Mouse (Mus musculus) neural tube, embryonic 14.5 days (tissue): ENCODE measurements at regions not wholly inside any gene's neighbourhood (a gene's known extent, or its start where the extent isn't known, plus 50 kb on each side); places are given as distances from the start of the nearest gene placed in this dataset.

ENCODE experiments used
- ATAC-seq: fragments of 200-750 bp; cut with Nextera tagmentation; 2 replicates; pipeline ENCODE4 v1.8.0; 2017; ENCODE audit warnings: low read depth, mild to moderate bottlenecking, moderate TSS enrichment, moderate library complexity
- H3K27ac ChIP-seq: fragments of 300-500 bp; sonication (generic); 2 replicates; pipeline ENCODE4 v1.5.1; 2014; ENCODE audit warnings: low read depth, mild to moderate bottlenecking, control low read depth, low read length, moderate library complexity, mixed read lengths
- H3K27me3 ChIP-seq: fragments of 300-500 bp; sonication (generic); 2 replicates; pipeline ENCODE4 v1.6.1; 2014; ENCODE audit warnings: low read length; ENCODE audit not compliant: control insufficient read depth, insufficient read depth
- H3K36me3 ChIP-seq: fragments of 300-500 bp; sonication (generic); 2 replicates; pipeline ENCODE4 v1.6.1; 2014; ENCODE audit warnings: low read length, mixed read lengths; ENCODE audit not compliant: control insufficient read depth, insufficient read depth
- H3K4me1 ChIP-seq: fragments of 300-500 bp; sonication (generic); 2 replicates; pipeline ENCODE4 v1.6.1; 2014; ENCODE audit warnings: low read length; ENCODE audit not compliant: control insufficient read depth, insufficient read depth
- H3K4me2 ChIP-seq: fragments of 300-500 bp; sonication (generic); 2 replicates; pipeline ENCODE4 v1.6.1; 2014; ENCODE audit warnings: mild to moderate bottlenecking, low read depth, low read length, control low read depth
- H3K4me3 ChIP-seq: fragments of 300-500 bp; sonication (generic); 2 replicates; pipeline ENCODE4 v1.5.1; 2014; ENCODE audit warnings: low read depth, low read length, control low read depth, mixed read lengths
- H3K9ac ChIP-seq: fragments of 300-500 bp; sonication (generic); replicated peaks from 2 replicates; pipeline ENCODE4 v1.6.1; 2014; ENCODE audit warnings: low read depth, mild to moderate bottlenecking, control low read depth, low read length, mixed read lengths
- H3K9me3 ChIP-seq: fragments of 300-500 bp; sonication (generic); 2 replicates; pipeline ENCODE4 v1.6.1; 2016; ENCODE audit warnings: low read length; ENCODE audit not compliant: control insufficient read depth
- WGBS: fragments of 180-500 bp; shearing (Covaris S2); extraction: QIAGEN DNeasy Blood & Tissue Kit; methylation state at CpG from one replicate; pipeline ENCODE4 v1.1.7; 2014; 5-methylcytosine and 5-hydroxymethylcytosine counted together

GRCm38 (mm10) chr14:46071244-46071643, 308.0 kb upstream of the Gm15217 start:
- Histone ChIP-seq H3K27me3 (no peaks in the 10 kb centered on the region), H3K9me3 (no peaks in the 10 kb centered on the region), H3K36me3 (no peaks in the 10 kb centered on the region), H3K4me2 (no peak overlapping the region), H3K4me1 (no peaks in the 10 kb centered on the region), H3K4me3 (no peak overlapping the region), H3K9ac (no peak overlapping the region), H3K27ac (no peak overlapping the region)
- ATAC-seq, result no peak
- WGBS, result 93% methylated on average over 5 of the region's 5 CpGs

- Histone ChIP-seq H3K27ac (no peak overlapping the region), H3K4me1 (no peaks in the 10 kb centered on the region), H3K9me3 (no peaks in the 10 kb centered on the region), H3K9ac (no peak overlapping the region), H3K4me2 (no peak overlapping the region), H3K36me3 (no peaks in the 10 kb centered on the region), H3K4me3 (no peak overlapping the region), H3K27me3 (no peaks in the 10 kb centered on the region)
- 94% methylated on average over 2 of the region's 2 CpGs for WGBS
- ATAC-seq, result no peak
These were observed 302.5 kb upstream of the Gm15217 start for GRCm38 (mm10) chr14:46076738-46077137.

- ATAC-seq, result peak; percentile 90
These were observed 301.6 kb upstream of the Gm15217 start for GRCm38 (mm10) chr14:46077406-46078131.

DNA sequence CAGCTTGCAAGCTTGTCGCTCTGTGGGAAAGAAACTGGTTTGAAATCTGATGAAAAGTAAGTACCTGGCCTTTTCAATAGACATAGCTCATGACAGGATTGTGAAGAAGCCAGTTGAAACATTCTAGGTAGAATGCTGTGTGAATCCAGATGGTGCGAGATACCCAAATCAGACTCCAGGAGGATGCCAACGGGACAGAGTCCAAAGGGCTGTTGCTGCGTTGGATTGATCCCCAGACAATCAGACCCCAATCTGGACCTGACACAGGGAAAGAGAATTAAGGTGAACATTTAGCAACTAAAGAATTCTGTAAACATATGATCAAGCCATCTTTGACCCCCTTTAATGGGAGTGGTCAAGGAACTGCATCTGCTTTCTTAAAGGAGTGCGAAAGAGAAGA, 296.6 kb upstream of the Gm15217 start:
- Histone ChIP-seq H3K27ac (no peak overlapping the region), H3K27me3 (no peaks in the 10 kb centered on the region), H3K9me3 (no peaks in the 10 kb centered on the region), H3K4me1 (no peaks in the 10 kb centered on the region), H3K4me2 (no peak overlapping the region), H3K36me3 (no peaks in the 10 kb centered on the region), H3K4me3 (no peak overlapping the region), H3K9ac (no peak overlapping the region)
- ATAC-seq, result no peak
- WGBS, result 89% methylated on average over 5 of the region's 5 CpGs

More at GRCm38 (mm10) chr14:46077406-46078131, 301.6 kb upstream of the Gm15217 start:
- Histone ChIP-seq H3K4me3 (no peak overlapping the region), H3K9me3 (no peaks in the 10 kb centered on the region), H3K27me3 (no peaks in the 10 kb centered on the region), H3K9ac (no peak overlapping the region), H3K4me1 (no peaks in the 10 kb centered on the region), H3K4me2 (no peak overlapping the region), H3K36me3 (no peaks in the 10 kb centered on the region), H3K27ac (no peak overlapping the region)
- WGBS, result 70% methylated on average over 11 of the region's 11 CpGs

GRCm38 (mm10) chr14:46088968-46089691, 290.1 kb upstream of the Gm15217 start:
- no peak overlapping the region for H3K9ac ChIP-seq
- H3K4me2 ChIP-seq, result no peak overlapping the region
- no peak for ATAC-seq
- H3K36me3 ChIP-seq, result no peaks in the 10 kb centered on the region
- H3K27ac ChIP-seq, result no peak overlapping the region
- no peaks in the 10 kb centered on the region for H3K9me3 ChIP-seq
- H3K4me3 ChIP-seq, result no peak overlapping the region
- WGBS, result 69% methylated on average over 12 of the region's 12 CpGs
- H3K4me1 ChIP-seq, result no peaks in the 10 kb centered on the region
- H3K27me3 ChIP-seq, result no peaks in the 10 kb centered on the region

DNA sequence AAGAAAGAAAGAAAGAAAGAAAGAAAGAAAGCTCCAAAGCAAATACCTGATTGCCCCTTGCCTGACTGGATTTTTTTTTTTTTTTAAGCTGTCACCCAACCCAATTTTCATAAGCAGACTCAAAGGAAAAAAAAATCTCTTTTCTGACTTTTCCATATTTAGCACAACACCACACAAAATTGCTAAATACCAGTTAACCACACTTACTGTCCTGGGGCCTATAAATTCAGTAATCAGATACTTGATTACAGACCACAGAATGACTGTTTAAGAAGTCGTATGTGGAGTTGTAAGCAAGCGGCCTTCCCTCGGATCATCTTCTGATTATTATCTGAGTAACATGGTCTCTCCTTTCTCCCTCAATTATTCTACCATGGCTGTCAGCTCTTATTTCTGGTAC, 263.3 kb upstream of the Gm15217 start:
- ATAC-seq, result no peak
- Histone ChIP-seq H3K4me1 (no peaks in the 10 kb centered on the region), H3K9me3 (no peaks in the 10 kb centered on the region), H3K36me3 (no peaks in the 10 kb centered on the region), H3K4me2 (no peak overlapping the region), H3K27ac (no peak overlapping the region), H3K9ac (no peak overlapping the region), H3K27me3 (no peaks in the 10 kb centered on the region), H3K4me3 (no peak overlapping the region)
- WGBS, result 80% methylated on average over 3 of the region's 3 CpGs

- no peak overlapping the region for H3K4me3 ChIP-seq
- H3K27me3 ChIP-seq, result no peaks in the 10 kb centered on the region
- ATAC-seq, result no peak
- no peaks in the 10 kb centered on the region for H3K36me3 ChIP-seq
- H3K9ac ChIP-seq, result no peak overlapping the region
- WGBS, result 82% methylated on average over 1 of the region's 1 CpGs
- H3K27ac ChIP-seq, result no peak overlapping the region
- H3K4me1 ChIP-seq, result no peaks in the 10 kb centered on the region
- no peak overlapping the region for H3K4me2 ChIP-seq
- H3K9me3 ChIP-seq, result no peaks in the 10 kb centered on the region
These were observed 252.7 kb upstream of the Gm15217 start for GRCm38 (mm10) chr14:46126541-46126940.

- Histone ChIP-seq H3K4me1 (no peaks in the 10 kb centered on the region), H3K4me3 (no peak overlapping the region), H3K27ac (no peak overlapping the region), H3K4me2 (no peak overlapping the region), H3K9ac (no peak overlapping the region), H3K36me3 (no peaks in the 10 kb centered on the region), H3K27me3 (no peaks in the 10 kb centered on the region), H3K9me3 (no peaks in the 10 kb centered on the region)
- ATAC-seq, result no peak
- WGBS, result 70% methylated on average over 3 of the region's 3 CpGs
These were observed 249.5 kb upstream of the Gm15217 start for GRCm38 (mm10) chr14:46129762-46130161.

DNA sequence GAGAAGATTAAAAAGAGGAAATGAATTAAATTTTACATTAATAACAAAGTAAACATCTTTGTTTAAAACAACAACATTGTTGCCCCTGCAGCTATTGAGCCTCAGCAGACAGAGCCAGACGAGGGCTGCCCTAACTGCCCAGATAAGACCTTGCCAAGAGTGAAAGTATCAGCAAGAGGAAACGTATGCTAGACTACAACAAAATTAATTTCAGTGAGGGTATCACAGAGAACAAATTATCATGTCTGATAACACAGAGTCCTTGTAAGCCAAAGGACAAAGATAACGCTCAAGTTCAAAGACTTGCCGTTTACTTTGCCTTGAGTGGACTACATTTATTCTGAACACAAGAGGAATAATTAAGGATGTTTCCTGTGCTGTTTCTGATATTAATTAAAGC, 235.0 kb upstream of the Gm15217 start:
- no peak overlapping the region for H3K9ac ChIP-seq
- no peaks in the 10 kb centered on the region for H3K36me3 ChIP-seq
- no peaks in the 10 kb centered on the region for H3K27me3 ChIP-seq
- no peak for ATAC-seq
- H3K4me2 ChIP-seq, result no peak overlapping the region
- no peak overlapping the region for H3K4me3 ChIP-seq
- no peaks in the 10 kb centered on the region for H3K4me1 ChIP-seq
- WGBS, result 68% methylated on average over 4 of the region's 4 CpGs
- H3K27ac ChIP-seq, result no peak overlapping the region
- no peaks in the 10 kb centered on the region for H3K9me3 ChIP-seq
